Mouse (Mus musculus): ENCODE measurements around the gene Ppfia1.

Gene Ppfia1

DNA sequence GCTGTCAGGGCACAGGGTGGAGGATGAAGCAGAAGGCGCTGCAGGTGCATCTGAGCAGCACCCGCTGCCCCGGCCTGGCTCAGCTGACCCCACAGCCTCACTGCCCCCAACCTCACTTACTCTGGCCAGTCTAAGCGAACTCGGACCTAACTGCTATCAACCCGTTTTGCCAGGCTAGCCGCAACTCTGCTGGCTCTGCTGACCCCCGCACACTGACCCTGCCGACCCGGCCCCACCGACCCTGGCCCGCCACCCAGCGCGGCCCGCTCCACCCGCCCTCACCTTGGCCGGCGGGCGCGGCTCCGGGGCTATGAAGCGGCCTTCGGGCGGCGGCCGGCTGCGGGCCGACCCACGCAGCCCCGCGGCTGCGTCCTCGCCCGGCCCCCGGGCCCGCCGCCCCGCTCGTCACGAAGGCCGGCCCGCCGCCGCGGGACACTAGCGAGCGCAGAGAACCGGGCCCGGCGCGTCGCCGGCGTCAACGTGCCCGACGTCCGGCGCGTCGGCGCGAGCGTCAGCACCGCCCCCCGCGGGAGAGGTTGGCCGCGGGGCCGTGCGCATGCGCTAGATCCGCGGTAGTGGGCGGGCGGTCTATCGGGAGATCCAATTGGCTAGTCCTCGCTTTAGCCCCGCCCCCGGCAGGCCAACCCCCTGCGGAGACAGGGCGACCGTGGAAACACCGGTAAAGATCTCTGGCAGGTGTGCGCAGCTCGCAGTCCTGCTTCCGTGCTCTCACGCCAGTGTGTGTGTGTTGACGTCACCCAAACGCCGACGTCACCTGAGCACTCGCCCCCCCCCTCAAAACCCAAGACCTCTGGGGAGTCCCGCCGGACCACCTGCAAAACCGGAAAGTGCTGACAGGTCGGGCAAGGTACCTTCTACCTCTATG lies at the start of gene Ppfia1:
Gene Ppfia1, minus strand, starts transcription at position 493 of the 886 bp plus-strand sequence.
- DNase-seq, result peak; percentile 97 to 98

DNA sequence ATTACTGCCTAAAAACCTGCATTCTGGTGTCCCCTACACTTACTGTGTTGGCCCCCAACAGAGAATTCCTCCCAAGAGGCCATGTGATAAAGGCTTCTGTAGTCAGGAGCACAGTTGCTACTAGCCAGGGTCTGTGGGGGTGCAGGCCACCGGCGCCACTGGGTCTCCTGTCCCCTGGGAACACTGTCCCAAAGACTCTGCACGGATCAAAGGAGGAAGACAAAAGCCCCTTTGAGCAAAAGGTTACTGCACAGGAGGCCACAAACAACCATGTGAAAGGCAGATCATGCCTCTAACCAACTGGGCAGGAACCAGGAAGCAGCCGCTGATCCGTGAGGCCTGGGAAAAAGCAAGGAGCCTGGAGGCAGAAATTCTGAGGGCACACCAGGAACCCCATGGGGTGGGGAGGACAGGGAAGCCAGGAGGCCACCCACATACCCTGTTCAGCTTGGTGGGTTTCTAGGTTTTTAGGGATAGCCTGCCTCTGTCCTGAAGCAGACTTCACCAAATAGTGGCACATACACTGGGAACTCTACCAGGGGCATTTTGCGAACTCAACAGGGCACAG lies 46.9 kb upstream of the Ppfia1 start:
- DNase-seq, result no peak

DNA sequence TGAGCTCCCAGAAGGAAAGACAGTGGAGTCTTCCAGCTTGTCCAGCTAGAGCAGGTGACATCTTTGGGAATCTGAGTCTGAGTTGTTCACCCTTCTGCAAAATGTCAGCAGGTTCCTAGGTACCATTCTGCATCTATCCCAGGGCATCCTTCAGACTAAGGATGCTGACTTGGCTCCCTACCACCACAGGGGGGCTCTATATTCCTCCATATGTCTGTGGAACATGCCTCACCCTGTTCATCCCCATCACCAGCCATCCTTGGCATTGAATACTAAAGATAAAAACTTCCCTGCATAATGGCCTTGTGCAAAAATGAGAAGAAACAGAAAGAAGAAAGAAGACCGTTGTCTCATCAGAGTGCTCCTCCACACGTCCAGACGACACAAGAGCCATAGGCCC lies 36.0 kb upstream of the Ppfia1 start:
- no peak for DNase-seq

DNA sequence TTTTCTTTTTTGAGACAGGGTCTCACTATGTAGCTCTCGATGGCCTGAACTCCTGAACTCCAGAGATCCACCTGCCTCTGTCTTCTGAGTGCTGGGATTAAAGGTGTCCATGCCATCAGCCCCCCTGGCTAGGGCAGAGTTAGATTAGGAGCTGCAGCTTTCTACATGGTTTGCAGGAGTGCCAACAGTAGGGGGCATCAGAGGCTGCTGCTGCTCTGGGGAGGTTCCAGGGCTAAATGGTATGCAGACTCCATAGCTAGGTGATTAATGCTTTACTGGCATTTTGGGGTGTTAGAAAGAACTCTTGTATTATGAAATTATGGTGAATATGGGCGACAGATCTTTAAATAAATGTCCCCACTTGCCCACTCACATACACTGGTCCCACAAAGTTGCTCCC lies 33.8 kb upstream of the Ppfia1 start:
- peak in 1 of 2 experiments; percentile 16 for DNase-seq

DNA sequence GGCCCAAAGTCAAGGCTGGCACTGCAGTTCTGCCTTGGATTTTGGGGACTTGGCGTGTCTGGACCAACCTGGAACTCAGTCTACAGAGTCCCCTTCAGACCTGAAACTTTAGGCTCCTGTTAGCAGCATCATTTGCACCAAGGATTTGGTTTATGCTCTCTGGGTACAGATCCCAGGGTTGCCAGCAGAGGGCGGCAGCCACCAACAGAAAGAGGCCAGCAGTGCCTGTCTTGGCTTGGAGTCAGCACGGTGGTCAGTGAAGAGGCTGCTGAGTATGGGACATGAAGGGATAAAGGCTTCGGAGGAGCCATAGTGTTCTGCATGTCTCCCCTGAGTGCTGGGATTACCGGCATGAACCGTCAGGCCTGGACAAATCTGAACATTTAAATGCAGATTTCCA lies 32.1 kb upstream of the Ppfia1 start:
- peak; percentile 25 to 49 for DNase-seq

DNA sequence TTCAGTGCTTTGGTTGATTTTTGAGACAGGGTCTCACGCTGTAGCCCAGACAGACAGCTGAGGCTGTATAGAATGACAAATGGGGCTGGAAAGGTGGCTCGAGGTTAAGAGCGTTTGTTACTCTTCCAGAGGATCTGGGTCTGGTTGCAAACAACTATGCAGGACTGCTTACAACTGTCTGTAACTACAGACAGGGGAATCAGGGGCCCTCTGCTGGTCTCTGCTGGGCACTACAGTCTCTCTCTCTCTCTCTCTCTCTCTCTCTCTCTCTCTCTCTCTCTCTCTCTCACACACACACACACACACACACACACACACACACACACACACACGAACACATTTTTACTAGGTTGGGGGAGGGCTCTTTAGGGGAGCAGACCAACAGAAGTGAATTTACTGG lies 30.1 kb upstream of the Ppfia1 start:
- DNase-seq, result peak; percentile 26 to 51

DNA sequence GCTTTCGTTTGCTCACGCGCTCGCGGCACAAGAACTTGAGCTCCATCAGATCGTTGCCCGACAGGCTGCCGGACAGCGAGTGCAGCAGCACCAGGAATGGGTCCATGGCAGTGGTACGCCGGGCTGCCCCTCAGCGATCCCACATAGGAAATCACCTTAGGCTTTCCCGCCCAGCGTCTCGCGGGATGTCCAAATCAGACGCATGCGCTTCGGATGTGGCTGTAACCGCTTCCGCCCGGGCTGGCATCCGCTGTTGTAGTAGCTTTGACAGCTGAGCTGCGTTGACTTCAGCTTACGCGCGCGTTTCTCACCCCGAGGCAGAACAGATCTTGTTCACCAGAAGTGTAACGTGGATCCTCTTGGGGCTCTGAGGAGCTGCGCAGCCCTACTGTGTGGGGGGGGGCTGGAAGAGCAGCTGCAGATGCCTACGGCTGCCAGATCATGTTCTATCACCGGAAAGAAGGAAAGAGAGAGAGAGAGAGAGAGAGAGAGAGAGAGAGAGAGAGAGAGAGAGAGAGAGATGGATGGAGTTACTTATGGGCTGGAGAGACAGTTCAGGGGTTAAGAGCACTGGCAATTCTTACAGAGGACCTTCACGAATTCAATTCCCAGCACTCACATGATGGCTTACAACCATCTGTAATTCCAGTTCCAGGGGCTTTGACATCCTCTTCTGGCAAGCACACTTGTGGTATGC lies 28.9 kb upstream of the Ppfia1 start, which contains the start of gene Fadd:
Gene Fadd, minus strand, starts transcription at position 180 of the 697 bp plus-strand sequence.
- DNase-seq, result peak; percentile 87 to 94

DNA sequence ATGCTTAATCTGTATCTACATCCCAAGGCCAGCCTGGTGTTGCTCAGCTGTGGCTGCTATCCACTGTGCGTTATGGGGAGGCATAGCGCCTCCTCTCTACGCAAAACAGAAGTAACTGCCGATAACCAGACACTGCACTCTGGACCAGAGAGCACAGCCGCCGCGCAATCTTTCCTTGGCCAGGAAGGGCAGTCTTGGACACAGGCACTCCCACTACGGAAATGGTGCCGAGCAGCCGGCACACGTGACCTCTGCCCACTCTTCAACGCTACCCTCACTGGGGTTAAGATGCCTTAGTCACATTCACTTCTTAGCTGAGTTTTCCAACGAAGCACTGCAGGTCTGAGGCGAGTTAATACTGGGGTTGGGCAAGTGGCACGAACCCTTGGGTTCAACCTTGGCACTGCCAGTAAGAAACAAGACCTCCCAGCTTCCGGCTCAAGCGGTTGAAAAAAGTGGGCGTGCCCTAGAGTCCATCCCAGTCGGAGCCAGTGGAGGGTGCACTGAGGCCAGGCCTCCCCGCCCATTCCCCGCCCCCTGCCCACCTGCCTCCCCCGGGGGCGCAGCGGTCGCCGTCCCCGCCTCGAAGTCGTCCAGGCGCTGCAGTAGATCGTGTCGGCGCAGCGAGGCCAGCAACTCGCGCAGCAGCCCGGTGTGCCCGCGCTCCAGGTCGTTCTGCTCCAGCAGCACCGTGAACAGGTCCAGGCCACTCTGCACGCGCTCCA lies 28.2 kb upstream of the Ppfia1 start:
- DNase-seq, result peak; percentile 67 to 69

DNA sequence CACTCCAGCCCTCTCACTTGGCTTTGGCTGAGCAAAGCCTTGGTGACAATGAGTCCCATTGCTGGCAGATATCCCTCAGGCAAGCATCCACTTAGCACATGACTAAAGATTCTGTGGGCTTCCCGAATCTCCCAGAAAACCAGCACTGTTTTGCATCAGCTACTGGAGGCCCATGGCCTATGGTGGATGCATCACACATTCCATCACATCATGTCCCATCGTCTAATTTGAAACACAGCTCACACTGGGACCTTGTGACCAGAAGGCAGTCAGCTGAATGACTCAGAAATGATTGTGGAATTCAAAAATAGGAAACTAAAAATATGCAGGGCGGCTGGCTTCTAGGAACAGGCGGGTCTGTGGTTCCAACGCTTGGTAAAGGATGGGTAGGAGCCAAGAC lies 24.3 kb upstream of the Ppfia1 start:
- DNase-seq, result no peak

DNA sequence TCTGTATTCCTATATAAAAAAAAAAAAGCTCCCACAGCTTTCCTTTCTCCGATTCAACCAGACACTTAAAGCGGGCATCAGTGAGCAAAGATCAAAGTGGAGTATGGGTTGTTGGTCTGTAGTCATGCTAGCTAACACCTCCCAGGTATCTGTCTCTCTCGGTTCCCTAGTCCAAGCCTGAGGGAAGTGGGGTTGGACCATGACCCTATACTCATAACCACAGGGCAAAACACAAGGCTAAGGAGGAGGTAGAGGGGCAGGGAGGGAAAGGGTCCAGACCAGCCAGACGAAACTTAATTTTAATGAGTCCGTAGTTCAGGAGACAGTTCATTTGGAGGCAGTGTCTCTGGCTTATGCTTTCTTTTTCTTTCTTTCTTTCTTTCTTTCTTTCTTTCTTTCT lies 18.7 kb upstream of the Ppfia1 start:
- no peak for DNase-seq

DNA sequence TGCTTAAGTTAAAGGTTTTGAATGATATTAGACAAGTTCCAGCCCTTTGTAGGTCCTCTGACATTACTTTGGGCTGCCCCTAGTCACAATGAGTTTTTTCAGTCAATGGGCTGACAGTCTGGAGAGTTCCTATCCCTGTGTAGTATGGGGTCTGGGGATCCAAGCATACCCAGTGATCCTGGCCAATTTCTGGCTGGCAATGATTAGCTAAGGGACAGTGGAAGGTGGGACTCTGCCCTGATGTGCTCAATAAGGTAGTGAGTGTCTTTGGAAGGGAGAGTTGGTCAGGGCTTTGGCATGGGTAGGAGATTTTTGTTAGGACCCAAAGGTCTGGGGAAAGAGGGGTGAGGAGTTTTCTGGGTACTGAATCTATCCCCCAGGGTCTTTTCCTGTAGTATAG lies 18.1 kb upstream of the Ppfia1 start:
- DNase-seq, result no peak

DNA sequence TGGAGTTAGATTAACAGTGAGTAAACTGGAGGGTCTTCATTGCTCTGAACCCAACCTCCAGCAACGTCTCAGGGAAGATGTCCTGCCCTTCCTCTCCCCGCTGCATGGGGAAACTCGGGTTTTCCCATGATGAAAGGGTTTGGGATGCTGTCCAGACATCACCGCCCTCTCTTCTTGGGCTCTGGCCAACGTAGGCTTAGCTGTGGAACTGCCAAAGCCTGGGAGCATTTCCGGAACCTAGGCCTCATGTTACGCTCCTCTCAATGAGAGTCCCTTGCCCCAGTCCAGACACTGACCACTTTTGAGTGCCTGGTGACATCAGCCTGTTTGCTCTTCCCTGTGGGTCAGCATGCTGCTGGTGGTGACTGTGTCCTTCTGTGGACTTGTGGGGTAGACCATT lies 15.9 kb upstream of the Ppfia1 start:
- DNase-seq, result no peak

DNA sequence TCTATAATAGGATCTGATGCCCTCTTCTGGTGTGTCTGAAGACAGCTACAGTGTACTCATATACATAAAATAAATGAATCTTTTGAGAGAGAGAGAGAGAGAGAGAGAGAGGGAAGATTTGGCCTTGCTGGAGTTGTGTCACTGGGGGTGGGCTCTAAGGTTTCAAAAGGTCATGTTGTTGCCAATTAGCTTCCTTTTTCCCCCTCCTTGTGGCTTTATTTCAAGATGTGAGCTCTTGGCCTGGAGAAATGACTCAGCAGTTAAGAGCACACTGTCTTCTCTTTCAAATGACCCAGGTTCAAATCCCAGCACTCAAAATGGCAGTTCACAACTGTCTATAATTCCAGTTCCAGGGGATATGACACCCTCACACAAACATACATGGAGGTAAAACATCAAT lies 14.6 kb upstream of the Ppfia1 start:
- no peak for DNase-seq

DNA sequence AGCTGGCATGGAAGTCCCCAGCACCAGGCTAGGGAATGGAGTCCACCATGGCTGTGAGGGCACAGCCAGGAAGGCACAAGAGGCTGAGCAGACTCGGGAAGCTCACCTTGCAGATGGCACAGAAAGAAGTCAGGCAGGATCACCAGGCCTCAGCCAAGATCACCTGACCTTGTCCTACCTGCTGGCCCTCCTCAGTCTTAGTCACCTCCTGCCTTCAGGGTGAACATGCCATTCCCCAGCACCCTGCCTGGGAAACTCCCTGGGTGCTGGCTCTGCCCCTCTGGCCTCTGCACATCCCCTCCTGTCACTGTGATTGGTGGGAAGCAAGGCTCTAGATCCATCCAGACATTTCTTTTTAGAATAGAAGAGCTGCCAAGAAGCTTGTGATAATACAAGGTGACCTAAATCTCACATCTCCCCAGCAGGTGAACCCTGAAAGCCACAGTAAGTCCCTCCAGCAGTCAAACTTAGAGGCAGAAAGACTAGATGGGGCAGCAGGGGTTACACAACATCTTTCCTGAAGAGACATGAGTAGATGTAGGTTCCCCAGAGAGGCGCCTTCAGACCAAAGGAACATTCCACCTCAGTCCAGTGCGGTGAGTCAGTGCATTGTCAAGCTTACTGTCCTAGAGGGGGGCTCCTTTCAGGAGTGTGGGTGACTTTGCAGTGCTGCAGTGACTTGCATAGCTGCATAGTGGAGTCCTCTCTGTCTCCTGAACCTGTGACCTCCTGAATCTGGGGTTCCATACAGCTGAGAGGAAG lies 13.6 kb upstream of the Ppfia1 start:
- DNase-seq, result no peak

DNA sequence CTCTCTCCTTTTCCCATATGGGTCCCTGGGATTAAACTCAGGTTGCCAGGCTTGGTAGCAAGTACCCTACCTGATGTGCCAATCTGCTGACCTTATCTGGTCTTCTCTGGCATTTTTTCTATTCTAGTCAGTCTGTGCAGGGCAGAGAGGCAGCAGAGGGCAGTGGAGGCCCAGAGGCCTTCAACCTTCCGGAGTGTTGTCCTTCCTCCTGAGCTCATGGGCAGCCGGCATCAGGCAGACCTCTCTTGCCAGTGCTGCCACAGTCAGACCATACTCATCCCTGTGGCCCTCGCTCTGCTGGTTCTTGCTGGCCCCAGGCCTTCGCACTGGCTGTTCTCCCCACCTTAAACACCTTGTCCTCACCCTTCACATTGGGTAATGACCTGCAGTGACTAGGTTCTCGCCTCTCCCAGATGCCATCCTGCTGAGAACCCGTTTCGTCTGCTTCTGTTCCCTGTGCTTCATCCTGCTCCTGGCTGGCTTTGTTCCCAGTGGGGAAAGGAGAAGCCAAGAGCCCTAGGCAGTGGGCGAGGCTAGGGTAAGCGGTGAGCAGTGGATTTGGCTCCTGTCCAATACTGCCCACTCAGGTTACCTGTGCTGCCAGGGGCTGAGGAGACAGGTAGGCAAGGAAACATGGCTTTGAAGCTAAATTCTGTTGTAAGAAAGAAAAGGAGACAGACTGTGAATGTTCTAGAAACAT lies 10.1 kb upstream of the Ppfia1 start:
- DNase-seq, result no peak

DNA sequence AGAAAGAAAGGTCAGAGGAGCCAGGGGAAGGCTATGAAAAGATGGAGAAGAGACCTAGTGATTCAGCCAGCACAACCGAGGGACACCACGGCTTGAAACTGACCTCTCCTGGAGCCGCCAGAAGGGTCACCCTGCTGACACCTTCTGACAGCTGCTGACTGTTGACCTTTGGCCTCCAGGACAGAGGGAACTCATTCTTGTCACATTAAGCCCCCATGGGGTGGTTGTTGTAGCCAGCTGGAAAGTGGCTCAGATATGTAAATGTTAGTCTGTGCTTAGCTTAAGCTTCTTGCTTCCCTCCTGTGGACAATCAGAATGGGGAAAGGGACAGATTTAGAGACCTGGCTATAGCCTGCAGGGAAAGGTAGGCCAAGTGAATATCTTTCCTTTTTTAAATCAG lies 8.5 kb upstream of the Ppfia1 start:
- no peak for DNase-seq

DNA sequence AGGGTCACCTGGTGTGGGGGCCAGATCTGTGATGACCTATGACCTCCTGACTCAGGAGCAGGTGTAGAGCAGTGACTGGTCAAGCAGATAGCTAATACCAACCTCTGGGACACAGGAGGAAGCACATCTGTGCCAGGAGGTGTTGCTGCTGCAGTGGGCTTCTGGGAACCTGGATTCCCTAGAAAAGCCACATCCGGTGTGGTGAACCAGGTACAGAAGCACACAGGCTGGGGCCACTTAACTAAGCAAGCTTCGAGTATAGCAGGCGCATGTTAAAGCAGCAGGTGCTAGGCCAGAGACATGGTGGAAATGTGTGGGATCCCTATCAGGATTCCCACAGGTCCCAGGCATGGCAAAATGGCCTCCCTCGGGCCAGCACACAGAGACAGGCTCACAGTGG lies 7.1 kb upstream of the Ppfia1 start:
- no peak for DNase-seq

DNA sequence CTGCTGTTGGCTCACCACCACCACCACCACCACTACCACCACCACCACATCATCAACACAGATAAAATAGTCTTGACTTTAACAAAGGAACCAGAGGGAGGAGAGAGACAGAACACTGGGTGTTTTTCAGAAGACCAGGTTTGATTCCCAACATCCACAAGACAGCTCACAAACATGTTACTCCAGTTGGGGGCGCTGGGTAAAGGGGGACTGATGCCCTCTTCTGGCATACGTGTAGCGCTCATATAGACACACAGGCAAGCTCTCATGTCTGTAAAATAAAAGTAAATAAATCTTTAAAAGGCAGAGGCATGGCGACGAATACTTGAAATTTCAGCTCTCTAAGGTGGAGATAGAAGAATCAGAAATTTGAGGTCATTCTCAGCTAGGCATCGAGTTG lies 5.0 kb upstream of the Ppfia1 start:
- DNase-seq, result no peak

DNA sequence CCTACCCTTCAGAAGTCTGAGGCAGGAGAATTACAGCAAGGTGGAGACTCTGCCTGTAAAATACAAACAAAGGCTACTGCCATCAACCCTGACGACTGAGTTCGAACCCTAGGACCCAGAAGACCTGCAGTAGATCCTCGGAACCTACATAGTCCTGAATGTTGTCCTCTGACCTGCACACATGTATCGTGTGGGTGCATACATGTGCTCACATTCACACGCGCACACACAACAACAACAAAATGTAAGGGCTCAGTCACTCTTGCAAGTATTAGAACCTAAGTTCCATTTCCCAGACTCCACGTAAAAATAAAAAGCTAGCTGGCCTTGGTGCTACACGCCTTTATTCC lies 569 bp upstream of the Ppfia1 start:
- no peak for DNase-seq

DNA sequence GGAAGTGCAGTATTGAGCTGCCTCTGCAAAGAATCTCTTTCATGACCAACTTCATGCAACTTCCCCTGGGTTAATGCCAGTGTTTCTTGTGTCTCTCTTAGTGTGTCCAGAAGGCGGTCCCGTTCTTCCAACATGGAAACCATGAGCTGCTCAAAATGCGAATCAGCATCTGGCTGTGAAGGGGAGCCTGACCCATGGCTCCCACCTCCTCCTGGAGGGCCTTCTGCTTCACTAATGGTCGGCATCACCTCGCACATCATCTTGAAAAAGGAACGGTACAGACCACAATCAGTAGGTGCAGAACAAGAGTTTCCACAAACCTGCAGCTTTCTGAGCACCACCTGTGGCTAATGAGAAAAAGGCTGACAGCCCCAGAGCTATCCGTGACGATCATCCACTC lies 1.3 kb downstream of the Ppfia1 start:
- no peak for DNase-seq

DNA sequence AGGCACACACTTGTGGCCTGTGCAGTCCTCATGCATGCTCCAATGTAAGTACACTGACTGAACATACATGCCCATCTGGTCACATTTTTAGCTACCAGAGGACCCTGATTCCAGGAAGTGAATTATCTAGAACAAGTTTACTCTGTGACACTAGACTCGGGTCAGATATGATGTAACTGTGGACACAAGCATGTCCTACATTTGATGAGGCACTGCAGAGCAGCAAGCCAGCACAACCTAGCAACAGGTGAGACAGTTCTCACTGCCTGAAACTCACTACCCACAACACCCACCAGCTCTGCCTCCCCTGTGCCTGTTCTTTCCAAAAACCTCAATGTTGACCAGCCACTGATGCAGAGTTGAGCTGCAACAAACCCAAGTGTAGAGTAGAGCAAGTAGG lies 2.7 kb downstream of the Ppfia1 start:
- no peak for DNase-seq
